Mouse (Mus musculus) left cerebral cortex, postnatal 25 days (tissue): ENCODE results near the gene Gba2. TPM values are rescaled to one million over a fixed set of nuclear protein-coding genes. Genes with fewer than 3 reads are reported as not detected.
"Not testable (repeated sequence)": the region's sequence is repeated elsewhere in the genome, so short reads cannot be mapped to it uniquely, and the experiment has no call there.

Experiments used
- DNase-seq, 2 experiments: peaks; one replicate each; pipeline ENCODE4 v3.0.0; 2022; ENCODE audit warnings: low spot score in 2 of 2, mixed read lengths in 1 of 2
- intact Hi-C: fragments of 180-260 bp; cut with DNase I; formaldehyde crosslinking; loops from one replicate; pipeline ENCODE4 v1.15.1; 2025
- total RNA-seq, 2 experiments: library from RNA; stranded (reverse); gene quantifications; 2 replicates each; pipeline ENCODE4 v1.2.3; 2021

Gba2 gene
- total RNA-seq, 2 experiments from 2014 or later: 65.9 to 69.4 TPM

GRCm38 (mm10) chr4:43559519-43560242, 19.0 kb downstream of the Gba2 start:
- intact Hi-C loops: loop anchor here (2.0 to 10.0 kb wide), 2 partner anchors 117 to 525 kb away; partner anchors contain the start of gene Stoml2
- DNase-seq: no peak

GRCm38 (mm10) chr4:43558631-43559356, 19.9 kb downstream of the Gba2 start:
- DNase-seq: peak in 1 of 2 experiments; percentile 58
- intact Hi-C loops: no loop called here

- no peak for DNase-seq
- intact Hi-C loops: no loop called here
Observed at GRCm38 (mm10) chr4:43558028-43558630, 20.5 kb downstream of the Gba2 start.

GRCm38 (mm10) chr4:43555926-43556325, 22.7 kb downstream of the Gba2 start:
- intact Hi-C loops: no loop called here
- no peak for DNase-seq

- DNase-seq: no peak
- intact Hi-C loops: no loop called here
Observed at GRCm38 (mm10) chr4:43553891-43554290, 24.8 kb downstream of the Gba2 start.

- peak; percentile 55 to 93 for DNase-seq
- intact Hi-C loops: no loop called here
Observed at GRCm38 (mm10) chr4:43552437-43552836, 26.2 kb downstream of the Gba2 start.

GRCm38 (mm10) chr4:43551854-43552253, 26.8 kb downstream of the Gba2 start:
- intact Hi-C loops, DNase-seq: not testable (repeated sequence)

- DNase-seq: no peak
- intact Hi-C loops: no loop called here
Observed at GRCm38 (mm10) chr4:43549055-43549454, 29.6 kb downstream of the Gba2 start.

- DNase-seq: no peak
- intact Hi-C loops: no loop called here
Observed at GRCm38 (mm10) chr4:43547160-43547559, 31.5 kb downstream of the Gba2 start.

GRCm38 (mm10) chr4:43546375-43547047, 32.2 kb downstream of the Gba2 start:
- intact Hi-C loops: no loop called here
- no peak for DNase-seq

GRCm38 (mm10) chr4:43542044-43542443, 36.6 kb downstream of the Gba2 start:
- intact Hi-C loops: no loop called here
- no peak for DNase-seq

GRCm38 (mm10) chr4:43536031-43536430, 42.6 kb downstream of the Gba2 start:
- intact Hi-C loops: no loop called here
- no peak for DNase-seq

- DNase-seq: no peak
- intact Hi-C loops: no loop called here
Observed at GRCm38 (mm10) chr4:43535628-43536027, 43.0 kb downstream of the Gba2 start.

- no peak for DNase-seq
- intact Hi-C loops: loop anchor here (5.0 kb wide), 2 partner anchors 91 to 124 kb away; partner anchors contain the start of genes Hint2 and Tesk1
Observed at GRCm38 (mm10) chr4:43533270-43533669, 45.4 kb downstream of the Gba2 start.

GRCm38 (mm10) chr4:43530581-43530980, 48.1 kb downstream of the Gba2 start:
- intact Hi-C loops: loop anchor here (5.0 kb wide), 2 partner anchors 88 to 127 kb away; partner anchors contain the start of genes Hint2 and Tesk1

GRCm38 (mm10) chr4:43530081-43530501, 48.6 kb downstream of the Gba2 start:
- DNase-seq: peak in 1 of 2 experiments; percentile 36

More at GRCm38 (mm10) chr4:43530581-43530980, 48.1 kb downstream of the Gba2 start:
- DNase-seq: peak; percentile 74 to 86

GRCm38 (mm10) chr4:43528487-43528886, 50.2 kb downstream of the Gba2 start:
- no peak for DNase-seq
- intact Hi-C loops: loop anchor here (5.0 kb wide), 1 partner anchor 36 kb away; the partner anchor contains the start of gene Ccdc107

More at GRCm38 (mm10) chr4:43530081-43530501, 48.6 kb downstream of the Gba2 start:
- intact Hi-C loops: loop anchor here (5.0 kb wide), 2 partner anchors 88 to 127 kb away; partner anchors contain the start of genes Hint2 and Tesk1

- no peak for DNase-seq
- intact Hi-C loops: loop anchor here (5.0 kb wide), 1 partner anchor 36 kb away; the partner anchor contains the start of gene Ccdc107
Observed at GRCm38 (mm10) chr4:43527880-43528279, 50.8 kb downstream of the Gba2 start.

GRCm38 (mm10) chr4:43519956-43520355, 58.7 kb downstream of the Gba2 start:
- peak; percentile 85 to 89 for DNase-seq

More at GRCm38 (mm10) chr4:43519956-43520355, 58.7 kb downstream of the Gba2 start:
- intact Hi-C loops: no loop called here
